Mouse (Mus musculus) liver, adult 2 months (tissue): ENCODE measurements around the gene Kcmf1.

Experiments
- CTCF ChIP-seq: fragments of 200-500 bp; IDR thresholded peaks from 2 replicates; pipeline ENCODE4 v1.5.1; 2011; ENCODE audit warnings: low read depth, low read length, control low read depth
- POLR2A ChIP-seq: fragments of 200-500 bp; IDR thresholded peaks from 2 replicates; pipeline ENCODE4 v1.6.1; 2011; ENCODE audit warnings: low read length, control low read depth; ENCODE audit not compliant: insufficient read depth; ENCODE audit errors: extremely low read depth

GRCm38 (mm10) chr6:72937430-72937829, 37.7 kb upstream of the Kcmf1 start:
- TF ChIP-seq CTCF (no peak), POLR2A (no peak)
